Mouse (Mus musculus) monocyte, adult 5-6 weeks (primary cell): ENCODE measurements around the gene Usp5. TPM values are rescaled to one million over a fixed set of nuclear protein-coding genes. Genes with fewer than 3 reads are reported as not detected.
"Not testable (repeated sequence)": the region's sequence is repeated elsewhere in the genome, so short reads cannot be mapped to it uniquely, and the experiment has no call there.

Experiments used
- ATAC-seq: fragments of 153-309, 156-312 bp; replicated peaks from 2 replicates; pipeline ENCODE4 v1.8.0; 2017; ENCODE audit warnings: mild to moderate bottlenecking; ENCODE audit not compliant: low TSS enrichment, insufficient number of reproducible peaks, severe bottlenecking, poor library complexity, low FRiP score
- total RNA-seq: library from RNA; stranded (forward); fragments of 200-1000, 200-491, 200-594 nt; gene quantifications from 3 replicates; pipeline ENCODE4 v1.2.3, GENCODE M21; 2017

Usp5 gene
- total RNA-seq, 1 experiment from 2014 or later: 34.6 TPM

DNA sequence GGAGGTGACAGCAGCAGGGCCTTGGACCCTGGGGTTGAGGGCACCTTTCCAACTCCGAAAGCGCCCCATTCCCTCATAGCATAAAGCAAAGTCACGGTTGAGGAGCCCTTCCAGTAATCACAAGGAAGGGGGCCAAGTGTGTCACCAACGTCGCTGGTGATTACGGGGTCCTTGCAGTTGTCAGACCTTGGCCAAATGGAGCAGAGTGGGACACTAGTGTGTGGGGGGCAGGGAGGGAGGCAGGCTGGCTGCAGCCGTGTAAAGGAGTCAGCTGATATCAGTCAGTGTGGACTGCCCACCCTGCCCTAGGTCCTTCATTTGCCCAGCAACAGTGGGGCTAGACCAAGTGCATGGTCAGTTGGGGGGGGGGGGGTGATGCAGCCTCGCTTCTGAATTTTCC, 14.8 kb downstream of the Usp5 start:
- ATAC-seq: no peak

DNA sequence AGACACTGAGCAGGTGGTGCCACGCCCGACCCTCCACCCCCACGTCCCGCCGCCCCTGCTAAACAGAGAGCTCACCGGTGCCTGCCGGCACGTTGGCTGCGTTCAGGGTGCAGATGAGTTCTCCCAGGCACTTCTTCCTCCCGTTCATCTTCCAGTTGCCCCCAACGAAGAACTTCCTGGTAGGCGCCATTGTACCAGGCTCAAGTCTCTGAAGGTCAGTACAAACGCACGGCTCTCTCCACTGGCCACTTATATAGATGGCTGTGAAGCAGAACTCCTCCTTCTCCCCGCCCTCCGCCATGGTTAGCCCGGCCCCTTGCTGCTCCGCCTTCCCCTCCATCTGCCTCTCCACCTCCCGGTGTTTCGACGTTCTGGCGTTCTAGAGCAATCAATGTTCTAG, 15.4 kb downstream of the Usp5 start, which contains the start of gene Tpi1:
Gene Tpi1 (minus strand): TSS at position 364 of the 400 bp plus-strand sequence.
- ATAC-seq: peak; percentile 82

DNA sequence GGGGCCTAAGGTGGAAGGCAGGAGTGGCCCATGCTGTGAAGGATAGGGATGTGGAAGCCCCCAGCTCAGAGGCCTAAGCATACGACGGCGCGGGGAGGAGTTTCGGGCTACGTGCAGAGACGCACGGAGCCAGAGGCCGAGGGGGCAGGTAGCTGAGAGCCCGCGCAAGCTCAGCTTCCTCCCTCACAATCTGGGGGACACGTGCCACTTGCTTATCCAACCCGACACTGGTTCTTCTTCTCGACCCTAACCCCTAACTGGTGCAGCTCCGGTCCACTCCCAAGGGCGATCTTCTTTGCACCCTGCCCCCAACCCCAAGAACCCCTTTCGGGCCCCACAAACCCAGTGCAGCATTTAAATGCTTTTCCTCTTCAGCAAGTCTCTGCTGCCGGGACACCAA, 15.8 kb downstream of the Usp5 start:
- no peak for ATAC-seq

DNA sequence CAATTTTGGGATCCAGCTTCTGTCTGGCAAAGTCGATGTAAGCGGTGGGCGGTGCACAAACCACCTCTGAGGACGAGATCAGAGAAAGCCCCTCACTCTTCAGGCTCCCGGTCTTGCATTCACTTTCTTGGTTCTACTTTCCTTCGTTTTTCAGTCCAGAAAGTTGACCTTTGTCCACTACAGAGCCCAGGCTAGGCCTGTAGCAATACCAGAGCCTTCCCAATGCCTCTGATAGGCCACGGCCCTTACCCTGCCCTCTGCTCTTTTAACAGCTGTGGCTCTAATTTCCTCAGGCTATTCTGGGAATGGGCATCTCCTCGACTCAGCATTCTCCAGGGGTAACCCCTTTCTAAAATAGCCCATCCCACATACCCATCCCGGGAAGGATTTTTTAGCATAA, 16.4 kb downstream of the Usp5 start:
- no peak for ATAC-seq

DNA sequence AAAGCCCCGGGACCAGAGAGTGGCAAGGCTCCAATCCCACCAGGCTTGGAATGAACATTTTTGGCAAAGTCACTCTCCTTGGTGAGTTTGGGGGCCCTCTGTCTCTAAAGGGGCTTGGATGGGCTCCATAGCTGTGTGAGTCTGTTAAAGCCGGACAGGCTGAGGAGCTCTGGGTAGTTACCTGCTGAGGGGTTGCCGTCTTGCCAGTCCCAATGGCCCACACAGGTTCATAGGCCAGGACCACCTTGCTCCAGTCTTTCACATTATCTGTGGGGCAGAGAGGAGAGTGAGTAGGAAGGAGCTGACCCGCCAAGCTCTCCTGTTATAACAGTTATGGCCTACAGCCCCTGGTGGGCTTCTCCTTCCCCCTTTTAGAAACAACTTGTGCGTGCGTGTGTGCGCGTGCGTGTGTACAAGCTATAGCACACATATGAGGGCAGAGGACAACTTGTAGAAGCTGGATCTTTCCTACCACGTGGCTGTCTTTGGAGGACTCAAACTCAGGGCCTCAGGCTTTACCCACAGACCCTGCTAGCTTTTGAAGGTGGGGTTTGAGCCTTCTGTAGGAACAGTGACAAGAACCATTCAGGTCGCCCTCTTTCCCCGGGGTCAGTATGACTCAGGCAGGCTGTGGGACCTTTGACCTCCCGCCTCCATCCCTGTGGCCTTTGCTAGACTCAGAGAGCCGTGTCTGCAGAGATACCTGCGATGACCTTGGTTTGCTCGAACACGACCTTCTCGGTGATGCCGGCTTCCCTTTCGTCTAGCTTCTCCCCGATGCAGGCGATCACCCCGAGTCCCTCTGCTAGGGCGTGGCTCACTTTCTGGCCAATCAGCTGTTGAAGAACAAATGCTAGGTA, 17.4 kb downstream of the Usp5 start:
- ATAC-seq: no peak

DNA sequence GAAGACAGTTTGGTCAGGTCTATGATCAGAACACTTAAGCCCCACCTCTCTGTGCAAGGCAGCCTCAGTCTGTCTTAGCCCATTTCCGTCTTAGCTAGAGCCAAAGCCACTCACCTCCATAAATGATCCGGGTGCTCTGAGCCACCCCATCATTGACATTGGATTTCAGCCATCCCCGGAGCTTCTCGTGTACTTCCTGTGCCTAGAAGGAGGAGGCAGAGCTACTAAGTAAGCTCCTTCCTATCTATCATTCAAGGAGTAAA, 17.9 kb downstream of the Usp5 start:
- ATAC-seq: no peak

DNA sequence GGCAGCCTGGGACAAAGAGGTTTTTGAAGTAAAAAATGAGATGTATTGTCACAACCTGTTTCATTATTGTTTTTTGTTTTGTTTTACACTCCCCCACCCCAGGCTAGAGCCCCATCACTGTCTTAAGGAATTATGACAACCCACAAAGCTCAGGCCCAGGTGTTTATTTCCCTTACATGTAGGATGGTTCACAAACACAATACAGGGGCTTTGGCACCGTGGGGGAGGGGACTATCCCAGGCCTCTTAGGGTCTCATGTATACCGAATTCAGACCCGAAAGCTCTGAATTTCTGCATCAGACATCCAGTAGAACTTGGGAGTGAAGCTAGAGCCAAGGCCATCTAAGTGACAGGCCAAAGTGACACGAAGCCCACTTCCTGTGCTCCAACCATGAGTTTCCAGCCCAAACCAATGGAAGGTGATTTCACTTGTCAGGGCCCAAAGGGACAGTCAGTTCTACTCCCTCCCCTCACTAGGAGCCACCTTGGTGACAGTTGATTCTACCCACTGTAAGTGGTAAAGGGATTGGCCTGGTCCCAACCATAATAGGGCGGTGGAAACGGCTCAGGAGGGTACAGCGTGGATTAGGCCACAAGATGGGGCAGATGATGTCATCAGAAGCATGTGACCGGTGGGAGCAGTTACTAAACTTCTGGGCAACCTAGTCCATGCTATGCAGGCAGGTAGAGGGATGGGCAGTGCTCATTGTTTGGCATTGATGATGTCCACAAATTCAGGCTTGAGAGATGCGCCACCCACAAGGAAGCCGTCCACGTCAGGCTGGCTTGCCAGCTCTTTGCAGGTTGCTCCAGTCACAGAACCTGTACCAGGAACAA, 18.5 kb downstream of the Usp5 start:
- ATAC-seq: not testable (repeated sequence)

DNA sequence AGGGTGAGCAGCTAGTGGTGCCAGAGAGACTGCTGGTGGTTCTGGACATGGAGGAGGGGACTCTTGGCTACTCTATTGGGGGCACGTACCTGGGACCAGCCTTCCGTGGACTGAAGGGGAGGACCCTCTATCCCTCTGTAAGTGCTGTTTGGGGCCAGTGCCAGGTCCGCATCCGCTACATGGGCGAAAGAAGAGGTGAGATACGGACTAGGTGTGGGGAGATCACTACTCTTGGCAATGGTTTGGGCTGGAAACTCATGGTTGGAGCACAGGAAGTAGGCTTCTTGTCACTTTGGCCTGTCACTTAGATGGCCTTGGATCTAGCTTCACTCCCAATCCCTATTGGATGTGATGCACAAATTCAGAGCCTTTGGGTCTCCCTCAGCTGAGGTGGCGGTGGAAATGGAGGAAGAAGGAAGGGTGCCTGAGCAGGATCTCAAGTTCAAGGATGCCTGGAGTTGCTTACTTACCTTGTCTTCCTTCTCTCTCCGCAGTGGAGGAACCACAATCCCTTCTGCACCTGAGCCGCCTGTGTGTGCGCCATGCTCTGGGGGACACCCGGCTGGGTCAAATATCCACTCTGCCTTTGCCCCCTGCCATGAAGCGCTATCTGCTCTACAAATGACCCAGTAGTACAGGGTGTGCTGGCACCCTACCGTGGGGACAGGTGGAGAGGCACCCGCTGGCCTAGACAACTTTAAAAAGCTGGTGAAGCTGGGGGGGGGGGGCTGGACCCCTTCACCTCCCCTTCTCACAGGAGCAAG, 19.3 kb downstream of the Usp5 start:
- ATAC-seq: no peak

DNA sequence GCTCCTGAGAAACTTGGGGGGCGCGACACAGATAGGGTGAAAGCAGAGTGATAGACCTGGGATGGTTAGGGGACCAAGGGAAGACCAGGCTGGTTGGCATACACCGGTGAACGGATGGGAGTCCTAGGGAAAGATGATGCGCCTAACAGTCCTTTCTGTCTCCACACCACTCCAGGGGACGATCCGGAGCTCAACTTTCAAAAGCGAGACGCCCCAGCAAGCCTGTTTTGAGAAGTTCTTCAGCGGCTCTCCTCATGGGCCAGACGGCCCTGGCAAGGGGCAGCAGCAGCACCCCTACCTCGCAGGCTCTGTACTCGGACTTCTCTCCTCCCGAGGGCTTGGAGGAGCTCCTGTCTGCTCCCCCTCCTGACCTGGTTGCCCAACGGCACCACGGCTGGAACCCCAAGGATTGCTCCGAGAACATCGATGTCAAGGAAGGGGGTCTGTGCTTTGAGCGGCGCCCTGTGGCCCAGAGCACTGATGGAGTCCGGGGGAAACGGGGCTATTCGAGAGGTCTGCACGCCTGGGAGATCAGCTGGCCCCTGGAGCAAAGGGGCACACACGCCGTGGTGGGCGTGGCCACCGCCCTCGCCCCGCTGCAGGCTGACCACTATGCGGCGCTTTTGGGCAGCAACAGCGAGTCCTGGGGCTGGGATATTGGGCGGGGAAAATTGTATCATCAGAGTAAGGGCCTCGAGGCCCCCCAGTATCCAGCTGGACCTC, 20.1 kb downstream of the Usp5 start:
- ATAC-seq: peak; percentile 7; the same call in 1 of the 2 replicates

DNA sequence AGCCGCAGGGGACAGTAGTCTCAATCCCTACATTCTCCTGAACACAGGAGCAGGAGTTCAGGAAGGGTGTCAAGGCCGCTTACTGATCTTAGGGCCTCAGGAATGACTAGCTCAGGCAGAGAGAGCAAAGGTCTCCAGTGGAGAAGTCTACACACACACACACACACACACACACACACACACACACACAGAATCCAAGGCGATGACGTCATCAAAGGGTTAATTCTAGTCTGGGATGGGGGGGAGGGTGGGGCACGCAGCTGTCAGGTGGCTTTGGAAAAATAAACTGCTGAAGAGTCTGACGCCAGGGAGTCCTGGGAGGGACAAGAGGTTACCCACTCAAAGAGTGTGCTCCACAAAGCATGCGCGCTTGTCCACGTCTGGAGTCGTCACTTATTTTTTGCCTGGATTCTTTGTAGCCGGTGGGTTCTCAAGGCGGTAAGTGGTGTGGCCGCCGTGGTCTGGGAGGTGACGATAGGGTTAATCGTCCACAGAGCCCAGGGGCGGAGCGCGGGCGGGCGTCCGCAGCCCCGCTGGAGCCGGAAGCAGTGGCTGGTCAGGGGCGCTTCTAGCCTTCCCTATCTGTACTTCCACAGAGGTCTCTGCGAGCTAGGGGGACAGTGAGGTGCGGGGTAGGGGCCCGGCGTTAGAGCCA, 20.8 kb downstream of the Usp5 start, which contains the start of gene Spsb2:
Gene Spsb2 (plus strand): TSS at position 304 of the 655 bp plus-strand sequence.
- 0 out of 2 replicates have a peak, but pooled peaks have one; percentile 7 for ATAC-seq

DNA sequence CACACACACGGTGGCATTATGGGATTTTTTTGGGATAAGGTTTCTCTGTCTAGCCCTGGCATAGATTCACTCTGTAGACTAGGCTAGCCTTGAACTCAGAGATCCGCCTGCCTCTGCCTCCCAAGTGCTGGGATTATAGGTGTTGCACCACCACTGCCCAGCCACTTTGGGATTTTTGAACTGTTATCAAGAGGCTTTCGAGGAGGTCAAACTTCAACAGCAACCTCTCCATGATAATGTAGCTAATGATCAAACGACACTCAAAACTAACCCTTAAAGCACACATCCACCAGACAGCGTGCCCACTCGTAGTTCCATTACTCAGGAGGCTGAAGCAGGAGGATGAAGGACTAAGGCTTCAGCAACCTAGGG, 21.3 kb downstream of the Usp5 start:
- no peak for ATAC-seq

DNA sequence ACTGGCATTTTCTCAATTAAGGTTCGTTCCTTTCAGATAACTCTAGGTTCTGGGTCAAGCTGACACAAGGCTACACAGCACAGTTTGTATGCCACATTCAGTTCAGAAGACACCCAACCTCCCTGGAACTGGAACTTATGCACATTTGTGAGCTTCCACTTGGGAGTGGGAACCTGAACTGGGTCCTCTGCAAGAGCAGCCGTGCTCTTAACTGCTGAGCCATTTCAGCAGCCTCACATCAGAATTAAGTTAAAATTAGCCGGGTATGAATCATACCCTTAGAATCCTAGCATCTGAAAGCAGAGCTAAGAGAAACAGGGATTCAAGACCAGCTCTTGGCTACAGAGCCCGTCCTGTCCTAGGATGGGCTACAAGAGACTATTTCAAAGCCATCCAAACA, 21.9 kb downstream of the Usp5 start:
- no peak for ATAC-seq

DNA sequence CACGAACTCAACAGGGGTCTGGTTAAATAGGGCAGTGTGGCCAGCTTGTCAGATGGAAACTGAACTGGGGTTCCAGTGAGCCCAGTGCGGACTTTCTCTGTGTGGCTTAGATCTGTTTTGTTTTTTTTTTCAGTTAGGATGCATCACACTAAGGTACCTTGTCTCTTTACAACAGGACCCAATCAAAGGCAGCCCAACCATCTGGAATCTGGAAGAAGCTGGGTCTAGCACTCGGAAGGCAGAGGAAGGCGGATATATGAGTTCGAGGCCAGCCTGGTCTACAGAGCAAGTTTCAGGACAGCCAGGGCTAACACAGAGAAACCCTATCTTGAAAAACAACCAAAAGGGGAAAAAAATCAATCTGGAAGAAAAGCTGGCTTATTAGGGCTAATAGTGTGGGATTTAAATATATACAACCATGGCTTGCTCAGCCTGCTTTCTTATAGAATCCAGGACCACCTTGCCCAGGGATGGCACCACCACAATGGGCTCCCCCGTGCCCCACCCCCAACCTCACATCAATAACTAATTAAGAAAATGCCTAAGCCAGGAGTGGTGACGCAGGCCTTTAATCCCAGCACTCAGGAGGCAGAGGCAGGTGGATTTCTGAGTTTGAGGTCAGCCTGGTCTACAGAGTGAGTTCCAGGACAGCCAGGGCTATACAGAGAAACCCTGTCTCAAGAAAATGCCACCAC, 22.7 kb downstream of the Usp5 start:
- ATAC-seq: no peak

DNA sequence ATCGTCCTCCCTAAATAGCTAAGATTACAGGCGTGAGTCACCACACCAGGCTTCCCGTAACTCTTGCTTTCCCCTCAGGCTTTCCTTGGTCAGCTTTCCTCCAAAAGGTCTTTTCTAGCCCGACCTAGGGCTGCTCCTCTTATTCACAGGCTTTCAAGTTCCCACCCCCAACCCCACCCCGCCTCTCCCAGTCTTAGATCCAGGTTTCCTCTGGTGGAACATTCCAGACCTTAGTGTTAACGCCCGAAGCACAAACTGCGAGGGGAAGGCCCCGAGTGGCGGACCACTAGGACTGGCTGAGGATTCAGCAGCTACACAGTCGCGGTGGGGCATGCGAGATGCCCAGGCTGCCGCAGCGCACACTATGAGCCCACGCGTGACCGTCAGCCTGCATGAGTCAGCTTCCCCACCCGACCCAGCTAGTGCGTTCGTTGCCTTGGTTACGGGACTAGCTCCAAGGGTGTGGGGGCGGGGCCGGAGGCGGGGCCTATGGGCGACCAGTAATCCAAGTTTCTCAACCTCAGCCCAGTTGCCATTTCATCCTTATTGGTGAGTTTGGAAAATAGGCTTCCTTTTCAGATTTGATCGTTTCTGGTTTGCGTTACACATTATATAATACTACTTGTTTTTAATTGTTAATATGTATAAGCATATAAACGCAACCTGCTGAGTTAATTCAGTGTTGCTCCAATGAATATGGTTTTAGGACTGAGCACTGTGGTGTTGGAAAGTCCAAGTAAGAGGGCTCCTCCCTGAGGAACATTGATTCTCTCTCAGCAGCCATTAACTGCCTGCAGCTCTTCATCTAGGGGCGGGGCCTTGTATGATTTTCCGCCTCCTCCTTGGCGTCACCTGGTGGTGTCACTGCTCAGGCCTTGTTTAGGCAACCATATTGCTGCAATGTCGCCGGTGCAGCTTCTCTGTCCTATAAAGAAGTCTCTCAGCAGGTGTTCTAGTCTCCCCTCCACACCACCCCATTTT, 23.7 kb downstream of the Usp5 start:
- ATAC-seq: peak; percentile 83

DNA sequence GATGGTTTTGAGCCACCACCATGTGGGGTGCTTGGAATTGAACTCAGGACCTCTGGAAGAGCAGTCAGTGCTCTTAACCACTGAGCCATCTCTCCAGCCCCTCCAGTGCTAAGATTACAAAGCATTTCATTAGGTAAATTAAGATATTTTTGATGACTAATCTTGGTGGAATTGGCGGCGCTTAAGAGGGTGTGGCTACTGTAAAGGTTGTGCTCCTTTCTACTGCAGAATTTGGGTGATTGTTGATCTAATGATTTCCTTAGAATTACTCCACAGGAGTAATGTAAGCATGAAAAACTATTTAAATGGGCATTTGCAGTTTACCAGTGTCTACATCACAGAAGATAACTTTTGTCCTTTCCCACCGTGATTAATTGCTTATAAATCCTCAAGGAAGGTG, 24.9 kb downstream of the Usp5 start:
- no peak for ATAC-seq

DNA sequence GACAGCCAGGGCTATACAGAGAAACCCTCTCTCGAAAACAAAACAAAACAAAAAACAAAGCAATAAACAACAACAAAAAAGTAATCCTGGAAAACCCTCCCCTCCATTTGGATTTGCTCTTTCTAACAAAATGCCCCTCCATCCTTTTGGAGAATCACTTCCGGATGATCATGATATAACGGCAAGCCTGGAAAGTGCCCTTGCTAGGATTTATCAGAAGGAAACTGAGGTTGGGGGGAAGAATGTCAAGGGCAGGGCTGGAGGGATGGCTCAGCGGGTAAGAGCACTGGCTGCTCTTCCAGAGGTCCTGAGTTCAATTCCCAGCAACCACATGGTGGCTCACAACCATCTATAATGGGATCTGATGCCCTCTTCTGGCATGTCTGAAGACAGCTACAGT, 25.6 kb downstream of the Usp5 start:
- ATAC-seq: not testable (repeated sequence)

DNA sequence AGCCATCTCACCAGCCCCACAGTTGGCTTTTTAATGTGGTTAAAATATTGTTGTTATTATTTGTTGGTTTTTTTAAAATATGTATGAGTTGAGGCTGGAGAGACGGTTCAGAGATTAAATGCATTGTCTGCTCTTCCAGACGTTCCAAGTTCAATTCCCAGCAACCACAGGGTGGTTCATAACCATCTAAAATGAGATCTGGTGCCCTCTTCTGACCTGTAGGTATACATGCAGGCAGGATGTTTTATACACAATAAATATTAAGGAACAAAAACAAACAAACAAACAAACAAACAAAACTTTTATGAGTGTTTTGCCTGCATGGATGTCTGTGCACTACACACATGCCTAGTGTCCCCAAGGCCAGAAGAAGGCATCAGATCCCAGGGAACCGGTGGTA, 26.2 kb downstream of the Usp5 start:
- no peak for ATAC-seq
